Mouse (Mus musculus): ENCODE data around the gene Lrrc56. TPM values are rescaled to one million over a fixed set of nuclear protein-coding genes. Genes with fewer than 3 reads are reported as not detected.

The Lrrc56 gene
- polyA plus RNA-seq, 1 experiment from 2014 or later: 2.8 TPM

GRCm38 (mm10) chr7:141213605-141214235, 19.8 kb downstream of the Lrrc56 start, which contains the start of gene Lmntd2:
TSS of gene Lmntd2 (minus strand) at chr7:141214080.
- H3K4me2 ChIP-seq (ENCODE audit: low read length): peak within 1 kb of the TSS; percentile 96
- H3K36me3 ChIP-seq (ENCODE audit: control insufficient read depth, insufficient read depth, low read length): 0 out of 2 replicates have a peak, but pooled peaks cover 8% of the 10 kb centered on the region
- H3K9me3 ChIP-seq (ENCODE audit: control insufficient read depth, low read length): no peaks in the 10 kb centered on the region
- no peaks in the 10 kb centered on the region; the same call in 1 of the 2 replicates for H3K27me3 ChIP-seq (ENCODE audit: control insufficient read depth, insufficient read depth, low read length)
- H3K27ac ChIP-seq (replicated peaks in 1 of 2; ENCODE audit: control insufficient read depth in 1 of 2, insufficient read depth in 1 of 2, low read depth in 2 of 2, low read length in 2 of 2): peak within 1 kb of the TSS in 1 of 2 experiments; percentile 43; a peak in 1 of 4 replicates
- H3K4me1 ChIP-seq (ENCODE audit: control insufficient read depth in 2 of 2, insufficient read depth in 2 of 2, low read length in 2 of 2): peaks cover 9 to 17% of the 10 kb centered on the region in 2 experiments
- H3K4me3 ChIP-seq (ENCODE audit: control insufficient read depth in 1 of 2, insufficient read depth in 1 of 2, low read depth in 1 of 2, low read length in 2 of 2): peak within 1 kb of the TSS; percentile 58 to 61; a peak in 2 of 4 replicates
- peak within 1 kb of the TSS; percentile 68; the same call in 1 of the 2 replicates for H3K9ac ChIP-seq (ENCODE audit: low read length)
- ATAC-seq (ENCODE audit: insufficient number of reproducible peaks, insufficient read depth, low FRiP score, low read depth): no peak
- 92% methylated on average over 11 of the region's 11 CpGs for WGBS

GRCm38 (mm10) chr7:141214310-141214709, 20.4 kb downstream of the Lrrc56 start:
- Histone ChIP-seq H3K27me3 (ENCODE audit: control insufficient read depth, insufficient read depth, low read length) (no peaks in the 10 kb centered on the region; the same call in 1 of the 2 replicates), H3K4me3 (ENCODE audit: control insufficient read depth in 1 of 2, insufficient read depth in 1 of 2, low read depth in 1 of 2, low read length in 2 of 2) (no peak overlapping the region), H3K9me3 (ENCODE audit: control insufficient read depth, low read length) (no peaks in the 10 kb centered on the region), H3K4me2 (ENCODE audit: low read length) (no peak overlapping the region), H3K4me1 (ENCODE audit: control insufficient read depth in 2 of 2, insufficient read depth in 2 of 2, low read length in 2 of 2) (peaks cover 9 to 17% of the 10 kb centered on the region in 2 experiments), H3K27ac (replicated peaks in 1 of 2; ENCODE audit: control insufficient read depth in 1 of 2, insufficient read depth in 1 of 2, low read depth in 2 of 2, low read length in 2 of 2) (no peak overlapping the region), H3K9ac (ENCODE audit: low read length) (no peak overlapping the region), H3K36me3 (ENCODE audit: control insufficient read depth, insufficient read depth, low read length) (0 out of 2 replicates have a peak, but pooled peaks cover 11% of the 10 kb centered on the region)
- 66% methylated on average over 3 of the region's 3 CpGs for WGBS
- ATAC-seq (ENCODE audit: insufficient number of reproducible peaks, insufficient read depth, low FRiP score, low read depth): no peak

DNA sequence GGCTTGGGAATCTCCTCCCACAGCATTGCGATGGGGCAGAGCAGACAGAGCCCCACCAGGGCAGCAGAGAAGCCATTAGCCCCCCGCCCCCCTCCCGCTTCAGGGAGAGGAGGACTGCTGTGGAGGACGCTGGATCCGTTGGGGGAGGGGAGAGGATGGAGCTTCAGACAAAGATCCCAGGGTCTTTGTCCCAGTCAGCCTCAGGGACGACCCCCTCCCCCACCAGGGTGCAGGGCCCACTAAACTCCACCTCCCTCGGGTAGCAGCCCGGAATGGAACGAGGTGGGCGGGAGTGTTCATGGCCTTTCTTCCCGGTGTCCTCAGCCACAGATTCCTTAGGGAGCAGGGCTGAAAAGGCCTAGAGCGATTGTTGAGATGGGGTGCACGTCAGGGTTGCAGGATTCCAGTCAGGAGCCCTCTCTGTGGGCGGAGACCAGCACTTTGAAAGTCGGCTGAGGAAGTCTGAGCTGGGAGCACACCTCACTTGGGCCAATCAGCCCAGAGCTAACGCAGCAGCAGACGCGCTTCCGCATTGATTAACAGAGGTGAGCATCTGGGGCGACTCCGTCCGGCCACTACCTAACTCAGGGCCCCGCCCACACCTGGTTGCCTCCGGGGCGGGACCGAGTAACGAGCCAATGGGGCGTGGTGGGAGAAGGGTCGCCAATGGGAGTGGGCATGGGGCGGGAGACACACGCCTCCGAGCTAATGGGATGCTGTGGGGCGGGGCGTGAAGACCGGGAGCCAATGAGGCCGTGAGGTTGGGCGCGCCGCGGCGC, 21.3 kb downstream of the Lrrc56 start, which contains the start of gene Rassf7:
Gene Rassf7 (plus strand): TSS at position 760 of the 779 bp plus-strand sequence.
- H3K27me3 ChIP-seq (ENCODE audit: control insufficient read depth, insufficient read depth, low read length): no peaks in the 10 kb centered on the region; the same call in 1 of the 2 replicates
- H3K27ac ChIP-seq (replicated peaks in 1 of 2; ENCODE audit: control insufficient read depth in 1 of 2, insufficient read depth in 1 of 2, low read depth in 2 of 2, low read length in 2 of 2): peak within 1 kb of the TSS; percentile 43 to 50
- under 1% methylated on average over 41 of the region's 41 CpGs for WGBS
- no peaks in the 10 kb centered on the region for H3K9me3 ChIP-seq (ENCODE audit: control insufficient read depth, low read length)
- peak within 1 kb of the TSS; percentile 96 for H3K4me2 ChIP-seq (ENCODE audit: low read length)
- peak within 1 kb of the TSS; percentile 79 for H3K9ac ChIP-seq (ENCODE audit: low read length)
- H3K4me3 ChIP-seq (ENCODE audit: control insufficient read depth in 1 of 2, insufficient read depth in 1 of 2, low read depth in 1 of 2, low read length in 2 of 2): peak within 1 kb of the TSS; percentile 58 to 61
- ATAC-seq (ENCODE audit: insufficient number of reproducible peaks, insufficient read depth, low FRiP score, low read depth): peak; percentile 94
- H3K36me3 ChIP-seq (ENCODE audit: control insufficient read depth, insufficient read depth, low read length): 0 out of 2 replicates have a peak, but pooled peaks cover 11% of the 10 kb centered on the region
- peaks cover 9 to 18% of the 10 kb centered on the region in 2 experiments for H3K4me1 ChIP-seq (ENCODE audit: control insufficient read depth in 2 of 2, insufficient read depth in 2 of 2, low read length in 2 of 2)

- Histone ChIP-seq H3K27me3 (ENCODE audit: control insufficient read depth, insufficient read depth, low read length) (no peaks in the 10 kb centered on the region; the same call in 1 of the 2 replicates), H3K36me3 (ENCODE audit: control insufficient read depth, insufficient read depth, low read length) (0 out of 2 replicates have a peak, but pooled peaks cover 11% of the 10 kb centered on the region), H3K4me1 (ENCODE audit: control insufficient read depth in 2 of 2, insufficient read depth in 2 of 2, low read length in 2 of 2) (peaks cover 14 to 26% of the 10 kb centered on the region in 2 experiments), H3K4me2 (ENCODE audit: low read length) (peak overlapping the region; percentile 96), H3K9ac (ENCODE audit: low read length) (peak overlapping the region; percentile 79), H3K27ac (replicated peaks in 1 of 2; ENCODE audit: control insufficient read depth in 1 of 2, insufficient read depth in 1 of 2, low read depth in 2 of 2, low read length in 2 of 2) (peak overlapping the region; percentile 32 to 43), H3K4me3 (ENCODE audit: control insufficient read depth in 1 of 2, insufficient read depth in 1 of 2, low read depth in 1 of 2, low read length in 2 of 2) (peak overlapping the region; percentile 58 to 61), H3K9me3 (ENCODE audit: control insufficient read depth, low read length) (no peaks in the 10 kb centered on the region)
- peak; percentile 0; the same call in 1 of the 2 replicates for ATAC-seq (ENCODE audit: insufficient number of reproducible peaks, insufficient read depth, low FRiP score, low read depth)
- under 1% methylated on average over 40 of the region's 42 CpGs for WGBS
Observed at GRCm38 (mm10) chr7:141215880-141216733, 22.1 kb downstream of the Lrrc56 start.

- Histone ChIP-seq H3K4me3 (ENCODE audit: control insufficient read depth in 1 of 2, insufficient read depth in 1 of 2, low read depth in 1 of 2, low read length in 2 of 2) (peak overlapping the region; percentile 58 to 61; a peak in 2 of 4 replicates), H3K36me3 (ENCODE audit: control insufficient read depth, insufficient read depth, low read length) (0 out of 2 replicates have a peak, but pooled peaks cover 11% of the 10 kb centered on the region), H3K4me2 (ENCODE audit: low read length) (peak overlapping the region; percentile 96), H3K27me3 (ENCODE audit: control insufficient read depth, insufficient read depth, low read length) (no peaks in the 10 kb centered on the region; the same call in 1 of the 2 replicates), H3K9me3 (ENCODE audit: control insufficient read depth, low read length) (no peaks in the 10 kb centered on the region), H3K27ac (replicated peaks in 1 of 2; ENCODE audit: control insufficient read depth in 1 of 2, insufficient read depth in 1 of 2, low read depth in 2 of 2, low read length in 2 of 2) (peak overlapping the region in 1 of 2 experiments; percentile 43; a peak in 1 of 4 replicates), H3K9ac (ENCODE audit: low read length) (peak overlapping the region; percentile 79), H3K4me1 (ENCODE audit: control insufficient read depth in 2 of 2, insufficient read depth in 2 of 2, low read length in 2 of 2) (peaks cover 14 to 27% of the 10 kb centered on the region in 2 experiments)
- WGBS: 85% methylated on average over 11 of the region's 11 CpGs
- ATAC-seq (ENCODE audit: insufficient number of reproducible peaks, insufficient read depth, low FRiP score, low read depth): no peak
Observed at GRCm38 (mm10) chr7:141216894-141217293, 22.9 kb downstream of the Lrrc56 start.

DNA sequence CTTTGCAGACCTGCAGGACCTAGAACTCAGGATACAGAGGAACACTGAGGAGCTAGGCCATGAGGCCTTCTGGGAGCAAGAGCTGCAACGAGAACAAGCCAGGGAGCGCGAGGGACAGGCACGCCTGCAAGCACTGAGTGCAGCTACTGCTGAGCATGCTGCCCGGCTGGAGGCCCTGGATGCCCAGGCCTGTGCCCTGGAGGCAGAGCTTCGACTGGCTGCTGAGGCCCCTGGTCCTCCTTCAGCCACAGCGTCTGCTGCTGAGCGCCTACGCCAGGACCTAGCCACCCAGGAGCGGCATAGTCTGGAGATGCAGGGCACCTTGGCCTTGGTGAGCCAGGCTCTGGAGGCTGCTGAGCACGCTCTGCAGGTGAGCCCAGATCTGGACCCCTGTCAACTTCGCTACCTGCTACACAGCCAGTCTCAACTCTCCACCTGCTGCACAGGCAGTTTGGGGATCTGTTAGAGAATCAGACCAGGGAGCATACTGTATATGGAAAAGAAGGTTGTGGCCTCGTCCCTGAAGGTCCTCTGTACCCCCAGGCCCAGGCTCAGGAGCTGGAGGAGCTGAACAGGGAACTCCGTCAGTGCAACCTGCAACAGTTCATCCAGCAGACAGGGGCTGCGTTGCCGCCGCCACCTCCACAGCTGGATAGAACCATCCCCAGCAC, 23.5 kb downstream of the Lrrc56 start:
- Histone ChIP-seq H3K27ac (replicated peaks in 1 of 2; ENCODE audit: control insufficient read depth in 1 of 2, insufficient read depth in 1 of 2, low read depth in 2 of 2, low read length in 2 of 2) (no peak overlapping the region), H3K4me1 (ENCODE audit: control insufficient read depth in 2 of 2, insufficient read depth in 2 of 2, low read length in 2 of 2) (peaks cover 20 to 33% of the 10 kb centered on the region in 2 experiments), H3K4me2 (ENCODE audit: low read length) (no peak overlapping the region), H3K27me3 (ENCODE audit: control insufficient read depth, insufficient read depth, low read length) (no peaks in the 10 kb centered on the region; the same call in 1 of the 2 replicates), H3K9me3 (ENCODE audit: control insufficient read depth, low read length) (no peaks in the 10 kb centered on the region), H3K9ac (ENCODE audit: low read length) (peak overlapping the region; percentile 79; the same call in 1 of the 2 replicates), H3K4me3 (ENCODE audit: control insufficient read depth in 1 of 2, insufficient read depth in 1 of 2, low read depth in 1 of 2, low read length in 2 of 2) (no peak overlapping the region), H3K36me3 (ENCODE audit: control insufficient read depth, insufficient read depth, low read length) (0 out of 2 replicates have a peak, but pooled peaks cover 11% of the 10 kb centered on the region)
- no peak for ATAC-seq (ENCODE audit: insufficient number of reproducible peaks, insufficient read depth, low FRiP score, low read depth)
- WGBS: 89% methylated on average over 17 of the region's 17 CpGs

All from heart, embryonic 14.5 days (tissue).